Mouse (Mus musculus) CH12.LX (cell line): ENCODE results near the gene Ube3c.
A peak's percentile ranks its signal among the peaks of the same experiment; 100 is the strongest.

Source experiments
- CHD2 ChIP-seq: IDR thresholded peaks from 2 replicates; pipeline ENCODE4 v1.6.1; 2011; ENCODE audit warnings: low read length, improper control_type of control experiment
- CTCF ChIP-seq, 2 experiments: IDR thresholded peaks in 1 of 2; conservative IDR thresholded peaks in 1 of 2; 2 replicates each; pipeline ENCODE4 v1.5.1; 2011 to 2012; ENCODE audit warnings: low read depth in 2 of 2, low read length in 2 of 2, improper control_type of control experiment in 1 of 2, inconsistent platforms in 1 of 2, mild to moderate bottlenecking in 1 of 2, moderate library complexity in 1 of 2
- EP300 ChIP-seq: IDR thresholded peaks from 2 replicates; pipeline ENCODE4 v1.6.1; 2011; ENCODE audit warnings: low read length, improper control_type of control experiment
- USF2 ChIP-seq: conservative IDR thresholded peaks from 2 replicates; pipeline ENCODE4 v1.6.1; 2011; ENCODE audit warnings: low read depth, low read length, improper control_type of control experiment

- TF ChIP-seq CHD2: no peak
- TF ChIP-seq USF2: no peak
- TF ChIP-seq CTCF (conservative IDR thresholded peaks at IDR 0.05 in 1 of 2, IDR thresholded peaks at IDR 0.05 in 1 of 2; ENCODE audit: low read depth in 2 of 2, low read length in 2 of 2): peak; percentile 45 to 88; a peak in 3 of 4 replicates
- TF ChIP-seq EP300: no peak
These were observed 118.6 kb downstream of the Ube3c start for GRCm38 (mm10) chr5:29687671-29688070.
